ENCODE assay signal across 9 mouse cellular contexts in genomic region chr2:157075685-157076084, GRCm38 (mm10). TPM values are rescaled to one million over a fixed set of nuclear protein-coding genes. Genes with fewer than 3 reads are reported as not detected.
DNase-seq lines count a peak whose midpoint lies in the region; ATAC-seq lines count a peak whose summit lies in the region.
"Had no signal": no experiment of that assay in that cellular context is flagged by ENCODE, and none has a peak within 500 bp of the region (broad histone marks: within the 10 kb centered on the region; RNA-seq: fewer than 3 reads in every experiment).

No protein-coding gene starts in this region.

- 0 out of 2 replicates have a peak, but pooled peaks have one; percentile 22 for ATAC-seq in cerebellum, adult (ENCODE audit: insufficient number of reproducible peaks, low FRiP score, low TSS enrichment)
- ATAC-seq in stomach, embryonic 15.5 days (ENCODE audit: insufficient read depth, low FRiP score, low read depth): no peak

- 0 out of 2 replicates have a peak overlapping the region, but pooled peaks have one; percentile 27 for H3K27ac ChIP-seq in limb, embryonic 10.5 days
- 0 out of 2 replicates have a peak overlapping the region, but pooled peaks have one; percentile 23 for H3K27ac ChIP-seq in stomach, embryonic 15.5 days

- DNase-seq in cerebellum, postnatal 4 days (ENCODE audit: low spot score in 2 of 2): no peak
- DNase-seq in cerebellum, postnatal 25 days: peak; percentile 82 to 89
- peak; percentile 66 to 68 for DNase-seq in heart, postnatal 14 days
- no peak for DNase-seq in limb, embryonic 10.5 days (ENCODE audit: low spot score)
- no peak for DNase-seq in natural killer cell, adult 2 months (ENCODE audit: low spot score in 2 of 2)
- no peak for DNase-seq in urinary bladder, postnatal 36 days (ENCODE audit: low spot score in 2 of 2)

- no peaks in the 10 kb centered on the region for H3K27me3 ChIP-seq in limb, embryonic 10.5 days (ENCODE audit: low read depth, poor library complexity, severe bottlenecking)
- H3K27me3 ChIP-seq in stomach, embryonic 15.5 days (replicated peaks): no peaks in the 10 kb centered on the region

- no peak overlapping the region for H3K9ac ChIP-seq in stomach, embryonic 15.5 days

- H3K4me2 ChIP-seq in stomach, embryonic 15.5 days: peak overlapping the region; percentile 79

- H3K9me3 ChIP-seq in limb, embryonic 10.5 days (replicated peaks): no peaks in the 10 kb centered on the region
- no peaks in the 10 kb centered on the region for H3K9me3 ChIP-seq in stomach, embryonic 15.5 days

- intact Hi-C loops in heart, postnatal 14 days (cut with DNase I): loop anchor here (5.0 kb wide), 1 partner anchor 33 kb away; no protein-coding TSS in a partner anchor

- H3K4me1 ChIP-seq in limb, embryonic 10.5 days: peaks cover 76% of the 10 kb centered on the region
- H3K4me1 ChIP-seq in stomach, embryonic 15.5 days: peaks cover 75% of the 10 kb centered on the region

- H3K4me3 ChIP-seq in limb, embryonic 10.5 days: peak overlapping the region; percentile 92; the same call in 1 of the 2 replicates
- H3K4me3 ChIP-seq in stomach, embryonic 15.5 days (replicated peaks): 0 out of 2 replicates have a peak overlapping the region, but pooled peaks have one; percentile 1

- peaks cover 66% of the 10 kb centered on the region for H3K36me3 ChIP-seq in limb, embryonic 10.5 days
- no peaks in the 10 kb centered on the region for H3K36me3 ChIP-seq in stomach, embryonic 15.5 days

- WGBS in limb, embryonic 10.5 days: 82% methylated on average over 3 of the region's 3 CpGs
- WGBS in stomach, embryonic 15.5 days: 25% methylated on average over 3 of the region's 3 CpGs

RNA-seq across cellular contexts. Expression of gene Soga1, which starts 3.4 kb away (rescaled TPM):
- total RNA-seq in heart, postnatal 14 days (2021): 10 to 100 TPM; 22.8 to 23.8 TPM
- 5.3 and 5.7 TPM in 2 replicates for polyA plus RNA-seq in limb, embryonic 10.5 days (2016; fragmentation: Nextera tagmentation; extraction: Ambion mirVana)
- polyA plus RNA-seq in stomach, embryonic 15.5 days (2015; fragmentation: Nextera tagmentation; extraction: Ambion mirVana): 3.6 and 4.2 TPM in 2 replicates

RNA-seq across cellular contexts. Expression of gene Tldc2, which starts 11.2 kb away (rescaled TPM):
- not detected for total RNA-seq in heart, postnatal 14 days (2021)
- not detected in 2 replicates for polyA plus RNA-seq in limb, embryonic 10.5 days (2016; fragmentation: Nextera tagmentation; extraction: Ambion mirVana)
- not detected in 2 replicates for polyA plus RNA-seq in stomach, embryonic 15.5 days (2015; fragmentation: Nextera tagmentation; extraction: Ambion mirVana)
- total RNA-seq: common myeloid progenitor, adult 5-6 weeks had no signal

RNA-seq across cellular contexts. Expression of gene Samhd1, which starts 59.4 kb away (rescaled TPM):
- total RNA-seq in heart, postnatal 14 days (2021): 10 to 100 TPM; 21.9 to 22.4 TPM
- 24.0 and 27.3 TPM in 2 replicates for polyA plus RNA-seq in limb, embryonic 10.5 days (2016; fragmentation: Nextera tagmentation; extraction: Ambion mirVana)
- polyA plus RNA-seq in stomach, embryonic 15.5 days (2015; fragmentation: Nextera tagmentation; extraction: Ambion mirVana): 27.1 and 28.9 TPM in 2 replicates

Comparison
In these comparisons a context has a peak if more than half of its experiments do, and no peak if none do; other contexts are left out.
1. DNase-seq: peak in cerebellum, postnatal 25 days (2 of 2) and heart, postnatal 14 days (2 of 2); none in cerebellum, postnatal 4 days (0 of 2), limb, embryonic 10.5 days (single experiment), natural killer cell, adult 2 months (0 of 2) and urinary bladder, postnatal 36 days (0 of 2).